Mouse (Mus musculus) G1E (cell line): ENCODE measurements around the gene D6Ertd527e.

Experiments
- CTCF ChIP-seq: IDR thresholded peaks from 2 replicates; pipeline ENCODE4 v1.5.1; 2012; ENCODE audit warnings: low read depth, low read length, inconsistent platforms, mixed read lengths
- GATA1 ChIP-seq: IDR thresholded peaks from 2 replicates; pipeline ENCODE4 v1.6.1; 2012; ENCODE audit warnings: borderline replicate concordance, low read length, inconsistent platforms, mixed read lengths
- TAL1 ChIP-seq: conservative IDR thresholded peaks from 2 replicates; pipeline ENCODE4 v1.6.1; 2012; ENCODE audit warnings: low read depth, low read length, inconsistent platforms, mixed read lengths

GRCm38 (mm10) chr6:87130628-87131027, 26.1 kb downstream of the D6Ertd527e start:
- no peak for TF ChIP-seq CTCF
- TF ChIP-seq GATA1: no peak
- no peak for TF ChIP-seq TAL1
